Mouse (Mus musculus): Measurements from ENCODE around the gene Nip7. TPM values are rescaled to one million over a fixed set of nuclear protein-coding genes. Genes with fewer than 3 reads are reported as not detected.

Nip7 gene
- 32.1 and 37.3 TPM in 2 replicates for polyA plus RNA-seq (2012; rRNA removed)

DNA sequence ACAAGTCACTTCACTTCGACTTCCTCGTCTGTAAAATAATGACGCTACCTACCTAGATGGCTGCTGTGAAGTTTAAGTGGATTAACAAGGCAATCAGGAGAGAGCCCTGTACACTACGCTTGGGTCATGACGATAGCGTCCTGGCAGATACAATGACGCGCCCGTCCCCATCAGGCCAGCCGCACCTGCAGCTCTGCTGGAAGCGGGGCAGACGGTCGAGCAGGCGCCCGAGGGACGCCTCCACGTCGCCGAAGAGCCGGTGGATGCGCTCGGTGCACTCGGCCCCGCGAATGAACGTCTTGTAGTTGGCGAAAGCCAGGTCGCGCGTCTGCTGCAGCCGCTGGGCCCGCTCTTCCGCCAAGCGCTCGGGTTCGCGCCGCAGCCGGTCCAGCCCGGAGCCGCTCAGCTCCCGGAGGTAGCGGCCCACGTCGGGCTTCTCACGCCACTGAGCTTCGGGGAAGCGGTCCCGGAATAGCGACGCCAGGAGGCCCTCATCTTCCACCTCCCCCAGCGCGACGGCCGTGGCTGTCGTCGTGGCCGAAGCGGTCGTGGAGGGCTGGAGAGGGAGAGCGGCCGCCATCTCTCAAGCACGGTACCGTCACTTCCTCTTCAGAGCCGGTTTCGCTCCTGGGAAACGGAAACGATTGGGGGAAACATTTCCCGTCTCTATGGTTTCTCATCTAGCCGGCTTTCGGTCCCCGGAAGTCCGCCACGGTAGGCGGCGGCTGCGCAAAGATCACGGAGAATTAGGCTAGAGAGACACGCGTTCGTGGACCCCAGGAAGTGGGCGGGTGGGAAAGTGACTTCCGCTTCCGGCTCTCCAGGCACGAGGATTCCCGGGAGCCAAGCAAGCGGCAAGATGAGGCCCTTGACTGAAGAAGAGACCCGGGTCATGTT is at the start of gene Nip7, which contains the start of gene Cog8:
Gene Nip7 (plus strand): TSS at position 802 of the 897 bp plus-strand sequence.
Gene Cog8 (minus strand): TSS at position 614 of the 897 bp plus-strand sequence.
- no peaks in the 10 kb centered on the region; the same call in 1 of the 2 replicates for H3K36me3 ChIP-seq (ENCODE audit: control insufficient read depth, insufficient read depth, low read length)
- peak; percentile 88 for TF ChIP-seq POLR2A (IDR thresholded peaks at IDR 0.05; ENCODE audit: control insufficient read depth, low read depth, low read length)
- no peak for TF ChIP-seq CTCF (IDR thresholded peaks at IDR 0.05; ENCODE audit: control insufficient read depth, insufficient read depth, insufficient replicate concordance, low read depth, low read length)
- H3K27me3 ChIP-seq (ENCODE audit: control insufficient read depth, insufficient read depth, low read length): no peaks in the 10 kb centered on the region
- peaks cover 10% of the 10 kb centered on the region for H3K4me1 ChIP-seq (ENCODE audit: control insufficient read depth, insufficient read depth, low read length)
- peak within 1 kb of the TSS; percentile 88 for H3K4me3 ChIP-seq (ENCODE audit: control insufficient read depth, low read depth, low read length)
- H3K27ac ChIP-seq (ENCODE audit: control insufficient read depth, insufficient read depth, low read depth, low read length): peak within 1 kb of the TSS; percentile 76

DNA sequence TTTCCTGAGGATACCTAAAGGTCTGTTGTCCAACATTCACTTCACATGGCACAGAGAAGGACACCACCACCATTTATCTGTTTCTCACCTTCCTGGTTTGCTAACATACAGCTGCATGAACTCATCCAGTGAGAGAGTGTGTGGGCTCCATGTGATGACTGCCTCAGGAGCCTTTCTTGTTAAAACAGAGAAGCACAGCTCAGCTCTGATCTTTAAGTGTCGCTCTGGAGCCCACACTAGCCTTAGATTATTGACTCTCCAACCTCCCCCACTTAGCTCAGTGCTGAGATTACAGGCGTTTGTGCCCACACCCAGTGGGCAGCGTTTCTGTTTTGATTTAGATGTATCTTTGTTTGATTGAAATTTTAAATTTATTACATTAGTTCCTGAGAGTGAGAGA is 48.9 kb upstream of the Nip7 start:
- Histone ChIP-seq H3K36me3 (ENCODE audit: control insufficient read depth, insufficient read depth, low read length) (peaks cover 3% of the 10 kb centered on the region; the same call in 1 of the 2 replicates), H3K27ac (ENCODE audit: control insufficient read depth, insufficient read depth, low read depth, low read length) (no peak overlapping the region), H3K4me3 (ENCODE audit: control insufficient read depth, low read depth, low read length) (no peak overlapping the region), H3K27me3 (ENCODE audit: control insufficient read depth, insufficient read depth, low read length) (no peaks in the 10 kb centered on the region), H3K4me1 (ENCODE audit: control insufficient read depth, insufficient read depth, low read length) (no peaks in the 10 kb centered on the region)
- TF ChIP-seq CTCF (IDR thresholded peaks at IDR 0.05; ENCODE audit: control insufficient read depth, insufficient read depth, insufficient replicate concordance, low read depth, low read length) (no peak), POLR2A (IDR thresholded peaks at IDR 0.05; ENCODE audit: control insufficient read depth, low read depth, low read length) (no peak)

DNA sequence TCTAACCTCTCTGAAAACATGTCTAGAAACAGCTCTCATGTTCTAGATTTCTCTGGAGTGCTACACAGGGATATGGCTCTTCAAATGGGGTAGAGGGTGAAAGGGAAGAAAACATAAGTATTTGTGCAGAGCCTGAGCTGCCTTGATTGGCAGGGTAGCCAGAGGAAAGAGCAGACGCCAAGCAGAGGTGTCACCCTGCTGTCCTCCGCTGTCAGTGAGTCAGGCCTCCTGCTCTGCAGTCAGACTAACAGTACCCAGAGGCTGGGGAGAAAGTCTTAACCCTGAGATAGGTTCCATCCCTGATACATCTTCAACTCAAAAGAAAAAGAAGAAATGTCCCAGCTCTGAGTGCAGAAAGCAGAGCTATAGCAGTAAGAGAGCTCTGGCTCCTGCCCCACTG is 44.0 kb upstream of the Nip7 start:
- Histone ChIP-seq H3K27ac (ENCODE audit: control insufficient read depth, insufficient read depth, low read depth, low read length) (no peak overlapping the region), H3K27me3 (ENCODE audit: control insufficient read depth, insufficient read depth, low read length) (no peaks in the 10 kb centered on the region), H3K36me3 (ENCODE audit: control insufficient read depth, insufficient read depth, low read length) (peaks cover 3% of the 10 kb centered on the region), H3K4me1 (ENCODE audit: control insufficient read depth, insufficient read depth, low read length) (no peaks in the 10 kb centered on the region), H3K4me3 (ENCODE audit: control insufficient read depth, low read depth, low read length) (no peak overlapping the region)
- no peak for TF ChIP-seq POLR2A (IDR thresholded peaks at IDR 0.05; ENCODE audit: control insufficient read depth, low read depth, low read length)
- TF ChIP-seq CTCF (IDR thresholded peaks at IDR 0.05; ENCODE audit: control insufficient read depth, insufficient read depth, insufficient replicate concordance, low read depth, low read length): no peak

DNA sequence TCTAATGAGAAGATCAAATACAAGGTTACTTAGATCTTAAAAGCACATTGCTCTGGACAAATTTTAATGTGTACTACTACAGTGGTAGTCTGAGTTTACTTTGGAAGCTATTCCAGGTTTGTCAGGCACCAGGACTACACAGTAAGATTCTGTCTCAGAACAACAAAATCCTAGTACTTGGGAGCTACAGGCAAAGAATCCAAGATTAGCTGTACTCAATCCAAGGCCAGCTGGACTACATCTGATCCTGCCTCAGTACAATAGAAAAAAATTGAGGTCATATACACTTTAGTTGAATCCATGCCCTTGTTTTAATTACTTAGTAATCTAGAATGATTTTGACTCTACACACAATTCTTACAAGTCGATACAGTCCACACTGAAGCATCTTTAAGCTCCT is 41.8 kb upstream of the Nip7 start:
- no peak overlapping the region for H3K27ac ChIP-seq (ENCODE audit: control insufficient read depth, insufficient read depth, low read depth, low read length)
- H3K4me1 ChIP-seq (ENCODE audit: control insufficient read depth, insufficient read depth, low read length): no peaks in the 10 kb centered on the region
- H3K4me3 ChIP-seq (ENCODE audit: control insufficient read depth, low read depth, low read length): no peak overlapping the region
- no peaks in the 10 kb centered on the region for H3K27me3 ChIP-seq (ENCODE audit: control insufficient read depth, insufficient read depth, low read length)
- H3K36me3 ChIP-seq (ENCODE audit: control insufficient read depth, insufficient read depth, low read length): peaks cover 1% of the 10 kb centered on the region
- no peak for TF ChIP-seq CTCF (IDR thresholded peaks at IDR 0.05; ENCODE audit: control insufficient read depth, insufficient read depth, insufficient replicate concordance, low read depth, low read length)
- TF ChIP-seq POLR2A (IDR thresholded peaks at IDR 0.05; ENCODE audit: control insufficient read depth, low read depth, low read length): no peak

DNA sequence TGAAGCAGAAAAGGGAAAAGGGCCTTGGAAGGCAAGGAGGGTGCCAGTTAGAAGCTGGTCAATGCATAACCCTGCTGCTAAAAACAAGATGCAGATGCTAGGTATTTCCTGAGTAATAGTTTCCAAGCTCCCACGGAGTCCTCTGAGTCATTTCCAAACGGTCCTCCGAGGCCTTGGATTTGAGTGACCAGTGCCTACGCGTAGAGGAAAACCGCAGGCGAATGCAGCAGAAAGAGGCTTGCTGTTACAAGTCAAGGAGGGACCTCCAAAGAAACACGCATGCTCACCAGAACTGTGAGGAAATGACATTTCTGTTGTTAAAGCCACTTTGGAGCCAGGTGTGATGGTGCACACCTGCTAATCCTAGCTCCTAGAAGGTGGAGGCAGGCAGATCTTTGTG is 33.2 kb upstream of the Nip7 start:
- no peaks in the 10 kb centered on the region for H3K36me3 ChIP-seq (ENCODE audit: control insufficient read depth, insufficient read depth, low read length)
- H3K27ac ChIP-seq (ENCODE audit: control insufficient read depth, insufficient read depth, low read depth, low read length): no peak overlapping the region
- peaks cover 4% of the 10 kb centered on the region for H3K4me1 ChIP-seq (ENCODE audit: control insufficient read depth, insufficient read depth, low read length)
- TF ChIP-seq CTCF (IDR thresholded peaks at IDR 0.05; ENCODE audit: control insufficient read depth, insufficient read depth, insufficient replicate concordance, low read depth, low read length) (no peak), POLR2A (IDR thresholded peaks at IDR 0.05; ENCODE audit: control insufficient read depth, low read depth, low read length) (no peak)
- H3K4me3 ChIP-seq (ENCODE audit: control insufficient read depth, low read depth, low read length): no peak overlapping the region
- no peaks in the 10 kb centered on the region for H3K27me3 ChIP-seq (ENCODE audit: control insufficient read depth, insufficient read depth, low read length)

DNA sequence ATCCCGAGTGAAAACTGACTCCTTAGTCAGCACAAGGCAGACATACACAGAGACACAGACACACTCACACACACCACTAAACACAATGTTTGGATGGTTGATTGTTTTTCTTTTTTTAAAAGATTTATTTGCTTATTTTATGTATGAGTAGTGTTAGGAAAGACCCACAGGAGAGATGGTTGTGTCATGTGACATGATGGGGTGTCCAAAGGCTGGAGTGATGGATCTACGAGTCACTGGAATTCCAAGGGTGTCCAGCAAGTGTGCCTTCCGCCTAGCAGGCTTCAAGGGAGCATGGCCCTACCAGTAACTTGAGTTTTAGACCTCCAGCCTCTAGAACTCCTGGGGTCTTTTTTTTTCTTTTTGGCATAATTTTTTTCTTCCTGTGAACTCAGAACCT is 27.4 kb upstream of the Nip7 start:
- peaks cover 26% of the 10 kb centered on the region for H3K4me1 ChIP-seq (ENCODE audit: control insufficient read depth, insufficient read depth, low read length)
- H3K4me3 ChIP-seq (ENCODE audit: control insufficient read depth, low read depth, low read length): no peak overlapping the region
- peaks cover 1% of the 10 kb centered on the region for H3K36me3 ChIP-seq (ENCODE audit: control insufficient read depth, insufficient read depth, low read length)
- TF ChIP-seq CTCF (IDR thresholded peaks at IDR 0.05; ENCODE audit: control insufficient read depth, insufficient read depth, insufficient replicate concordance, low read depth, low read length) (no peak), POLR2A (IDR thresholded peaks at IDR 0.05; ENCODE audit: control insufficient read depth, low read depth, low read length) (no peak)
- no peak overlapping the region for H3K27ac ChIP-seq (ENCODE audit: control insufficient read depth, insufficient read depth, low read depth, low read length)
- no peaks in the 10 kb centered on the region for H3K27me3 ChIP-seq (ENCODE audit: control insufficient read depth, insufficient read depth, low read length)

DNA sequence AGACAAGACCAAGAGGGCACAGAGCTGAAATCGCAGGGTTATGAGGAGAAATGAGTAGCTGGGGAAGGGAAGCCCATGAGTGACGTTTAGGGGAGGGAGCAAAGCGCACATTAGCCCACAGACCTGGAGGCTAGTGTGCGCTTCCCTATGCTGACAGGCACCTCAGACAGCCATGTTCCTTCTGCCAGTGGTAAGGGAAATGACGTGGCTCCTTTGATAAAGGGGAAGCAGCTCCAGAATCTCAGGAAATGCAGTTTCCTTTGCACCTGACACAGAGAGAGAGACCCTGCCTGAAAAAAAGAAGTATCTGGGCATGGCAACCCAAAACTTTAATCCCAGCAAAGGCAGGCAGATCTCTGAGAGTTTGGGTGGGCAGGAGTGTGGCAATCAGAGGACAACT is 26.6 kb upstream of the Nip7 start:
- H3K27me3 ChIP-seq (ENCODE audit: control insufficient read depth, insufficient read depth, low read length): no peaks in the 10 kb centered on the region
- peak overlapping the region; percentile 66 for H3K27ac ChIP-seq (ENCODE audit: control insufficient read depth, insufficient read depth, low read depth, low read length)
- peaks cover 1% of the 10 kb centered on the region for H3K36me3 ChIP-seq (ENCODE audit: control insufficient read depth, insufficient read depth, low read length)
- TF ChIP-seq CTCF (IDR thresholded peaks at IDR 0.05; ENCODE audit: control insufficient read depth, insufficient read depth, insufficient replicate concordance, low read depth, low read length) (no peak), POLR2A (IDR thresholded peaks at IDR 0.05; ENCODE audit: control insufficient read depth, low read depth, low read length) (no peak)
- H3K4me1 ChIP-seq (ENCODE audit: control insufficient read depth, insufficient read depth, low read length): peaks cover 26% of the 10 kb centered on the region
- peak overlapping the region; percentile 97 for H3K4me3 ChIP-seq (ENCODE audit: control insufficient read depth, low read depth, low read length)
